8 mouse cellular contexts compared by ENCODE assay signal in the genomic region with DNA sequence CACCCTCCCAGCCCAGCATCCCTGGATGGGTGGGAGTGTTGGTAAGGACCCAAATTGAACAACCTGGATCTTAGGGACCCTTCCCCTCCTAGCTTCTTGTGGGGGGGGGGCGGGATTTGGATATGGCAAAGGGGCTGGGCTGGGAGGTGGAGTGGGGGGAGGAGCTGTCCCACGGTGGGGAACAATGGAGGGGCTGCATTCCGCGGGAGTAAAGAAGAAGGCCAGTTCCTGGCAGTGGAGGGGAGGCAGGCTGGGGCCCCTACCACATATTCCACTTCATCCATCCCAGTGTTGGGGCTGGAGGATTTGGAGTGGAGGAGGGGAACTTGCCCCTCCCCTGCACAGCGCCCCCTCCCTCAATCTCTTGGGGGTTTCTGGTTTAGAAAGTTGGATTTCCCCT. TPM values are rescaled to one million over a fixed set of nuclear protein-coding genes. Genes with fewer than 3 reads are reported as not detected.
DNase-seq lines count a peak whose midpoint lies in the region; ATAC-seq lines count a peak whose summit lies in the region.

No protein-coding gene starts in this region.

- peak overlapping the region; percentile 88 for H3K4me3 ChIP-seq in kidney, embryonic 15.5 days (replicated peaks)
- peak overlapping the region; percentile 96 for H3K4me3 ChIP-seq in forebrain, embryonic 11.5 days (ENCODE audit: low read depth, low read length)
- peak overlapping the region; percentile 94 for H3K4me3 ChIP-seq in limb, embryonic 13.5 days
- H3K4me3 ChIP-seq in neural tube, embryonic 15.5 days (replicated peaks): peak overlapping the region; percentile 89

- peaks cover 28% of the 10 kb centered on the region for H3K36me3 ChIP-seq in kidney, embryonic 15.5 days
- H3K36me3 ChIP-seq in forebrain, embryonic 11.5 days (ENCODE audit: control insufficient read depth, insufficient read depth, low read length): peaks cover 7% of the 10 kb centered on the region
- H3K36me3 ChIP-seq in limb, embryonic 13.5 days: peaks cover 35% of the 10 kb centered on the region
- peaks cover 24% of the 10 kb centered on the region for H3K36me3 ChIP-seq in neural tube, embryonic 15.5 days

- 0% methylated on average over 4 of the region's 5 CpGs for WGBS in kidney, embryonic 15.5 days
- 2% methylated on average over 5 of the region's 5 CpGs for WGBS in forebrain, embryonic 11.5 days
- 0% methylated on average over 4 of the region's 5 CpGs for WGBS in limb, embryonic 13.5 days
- WGBS in neural tube, embryonic 15.5 days: 3% methylated on average over 4 of the region's 5 CpGs

- H3K9ac ChIP-seq in kidney, embryonic 15.5 days: peak overlapping the region; percentile 97
- H3K9ac ChIP-seq in forebrain, embryonic 11.5 days (ENCODE audit: low read length): peak overlapping the region; percentile 100
- H3K9ac ChIP-seq in limb, embryonic 13.5 days: peak overlapping the region; percentile 100
- peak overlapping the region; percentile 99 for H3K9ac ChIP-seq in neural tube, embryonic 15.5 days (replicated peaks)

- DNase-seq in kidney, postnatal 10 days: no peak
- no peak for DNase-seq in forebrain, embryonic 11.5 days (ENCODE audit: low spot score)
- no peak for DNase-seq in frontal cortex, postnatal 14 days (ENCODE audit: low spot score in 2 of 2)

- H3K4me1 ChIP-seq in kidney, embryonic 15.5 days: peaks cover 74% of the 10 kb centered on the region
- H3K4me1 ChIP-seq in forebrain, embryonic 11.5 days (replicated peaks; ENCODE audit: control insufficient read depth, insufficient read depth, low read length): peaks cover 50% of the 10 kb centered on the region
- H3K4me1 ChIP-seq in limb, embryonic 13.5 days: peaks cover 69% of the 10 kb centered on the region
- peaks cover 72% of the 10 kb centered on the region for H3K4me1 ChIP-seq in neural tube, embryonic 15.5 days

- H3K4me2 ChIP-seq in kidney, embryonic 15.5 days: peak overlapping the region; percentile 87
- peak overlapping the region; percentile 91 for H3K4me2 ChIP-seq in forebrain, embryonic 11.5 days (ENCODE audit: low read depth, low read length, severe bottlenecking)
- H3K4me2 ChIP-seq in limb, embryonic 13.5 days (replicated peaks): peak overlapping the region; percentile 94
- H3K4me2 ChIP-seq in neural tube, embryonic 15.5 days: peak overlapping the region; percentile 89

- ATAC-seq in kidney, embryonic 15.5 days (replicated peaks; ENCODE audit: low FRiP score): no peak
- no peak for ATAC-seq in forebrain, embryonic 11.5 days (replicated peaks; ENCODE audit: low FRiP score)
- no peak for ATAC-seq in limb, embryonic 13.5 days (ENCODE audit: low FRiP score, low read depth)
- ATAC-seq in neural tube, embryonic 15.5 days (ENCODE audit: low FRiP score): no peak
- no peak for ATAC-seq in megakaryocyte progenitor cell, adult 5-6 weeks (replicated peaks; ENCODE audit: poor library complexity)
- ATAC-seq in megakaryocyte, adult 5-6 weeks (ENCODE audit: poor library complexity, severe bottlenecking): no peak

- no peaks in the 10 kb centered on the region for H3K27me3 ChIP-seq in kidney, embryonic 15.5 days
- H3K27me3 ChIP-seq in forebrain, embryonic 11.5 days (ENCODE audit: control insufficient read depth, insufficient read depth, low read length): no peaks in the 10 kb centered on the region
- no peaks in the 10 kb centered on the region for H3K27me3 ChIP-seq in limb, embryonic 13.5 days
- no peaks in the 10 kb centered on the region for H3K27me3 ChIP-seq in neural tube, embryonic 15.5 days (replicated peaks)

- peak overlapping the region; percentile 99 for H3K27ac ChIP-seq in kidney, embryonic 15.5 days
- H3K27ac ChIP-seq in forebrain, embryonic 11.5 days (ENCODE audit: low read depth, low read length): peak overlapping the region; percentile 99
- peak overlapping the region; percentile 99 for H3K27ac ChIP-seq in limb, embryonic 13.5 days
- H3K27ac ChIP-seq in neural tube, embryonic 15.5 days (replicated peaks): peak overlapping the region; percentile 97

- no peaks in the 10 kb centered on the region for H3K9me3 ChIP-seq in kidney, embryonic 15.5 days (replicated peaks)
- H3K9me3 ChIP-seq in forebrain, embryonic 11.5 days (ENCODE audit: control insufficient read depth, low read length): no peaks in the 10 kb centered on the region
- no peaks in the 10 kb centered on the region for H3K9me3 ChIP-seq in limb, embryonic 13.5 days
- H3K9me3 ChIP-seq in neural tube, embryonic 15.5 days (replicated peaks): no peaks in the 10 kb centered on the region

RNA-seq across cellular contexts. Expression of a gene that starts 1.5 kb away (rescaled TPM):
- polyA plus RNA-seq in kidney, embryonic 15.5 days (2015; fragmentation: Nextera tagmentation; extraction: Ambion mirVana): 20.9 and 22.0 TPM in 2 replicates
- polyA plus RNA-seq in forebrain, embryonic 11.5 days (2014; fragmentation: Nextera tagmentation; extraction: Ambion mirVana): 44.4 and 46.2 TPM in 2 replicates
- 32.9 and 33.9 TPM in 2 replicates for polyA plus RNA-seq in limb, embryonic 13.5 days (2015; fragmentation: Nextera tagmentation; extraction: Ambion mirVana)
- polyA plus RNA-seq in neural tube, embryonic 15.5 days (2015; fragmentation: Nextera tagmentation; extraction: Ambion mirVana): 18.6 and 19.2 TPM in 2 replicates
- 3.8 and 3.9 TPM in 2 replicates for total RNA-seq in megakaryocyte progenitor cell, adult 5-6 weeks (2015)
- total RNA-seq in megakaryocyte progenitor cell, adult 5-6 weeks (2017): 1.7 and 2.8 TPM in 2 replicates
- 0.04 and 0.05 TPM in 2 replicates for total RNA-seq in megakaryocyte, adult 5-6 weeks (2015)
- 0.04 and 0.18 TPM in 2 replicates for total RNA-seq in megakaryocyte, adult 5-6 weeks (2017)

RNA-seq across cellular contexts. Expression of a gene that starts 14.4 kb away (rescaled TPM):
- 15.1 and 17.4 TPM in 2 replicates for polyA plus RNA-seq in kidney, embryonic 15.5 days (2015; fragmentation: Nextera tagmentation; extraction: Ambion mirVana)
- 0.43 and 1.1 TPM in 2 replicates for polyA plus RNA-seq in forebrain, embryonic 11.5 days (2014; fragmentation: Nextera tagmentation; extraction: Ambion mirVana)
- 7.7 and 9.3 TPM in 2 replicates for polyA plus RNA-seq in limb, embryonic 13.5 days (2015; fragmentation: Nextera tagmentation; extraction: Ambion mirVana)
- polyA plus RNA-seq in neural tube, embryonic 15.5 days (2015; fragmentation: Nextera tagmentation; extraction: Ambion mirVana): 0.29 and 4.1 TPM in 2 replicates
- total RNA-seq in megakaryocyte progenitor cell, adult 5-6 weeks (2015): 0.17 TPM in 1 of 2 replicates, not detected in the other
- 0.37 TPM in 1 of 2 replicates, not detected in the other for total RNA-seq in megakaryocyte progenitor cell, adult 5-6 weeks (2017)
- not detected in 2 replicates for total RNA-seq in megakaryocyte, adult 5-6 weeks (2015)
- not detected in 2 replicates for total RNA-seq in megakaryocyte, adult 5-6 weeks (2017)

RNA-seq across cellular contexts. Expression of a gene that starts 19.2 kb away (rescaled TPM):
- 167 and 173 TPM in 2 replicates for polyA plus RNA-seq in kidney, embryonic 15.5 days (2015; fragmentation: Nextera tagmentation; extraction: Ambion mirVana)
- polyA plus RNA-seq in forebrain, embryonic 11.5 days (2014; fragmentation: Nextera tagmentation; extraction: Ambion mirVana): 89.3 and 96.0 TPM in 2 replicates
- 147 and 154 TPM in 2 replicates for polyA plus RNA-seq in limb, embryonic 13.5 days (2015; fragmentation: Nextera tagmentation; extraction: Ambion mirVana)
- 189 and 193 TPM in 2 replicates for polyA plus RNA-seq in neural tube, embryonic 15.5 days (2015; fragmentation: Nextera tagmentation; extraction: Ambion mirVana)
- total RNA-seq in megakaryocyte progenitor cell, adult 5-6 weeks (2015): 42.4 and 46.4 TPM in 2 replicates
- 93.9 and 115 TPM in 2 replicates for total RNA-seq in megakaryocyte progenitor cell, adult 5-6 weeks (2017)
- total RNA-seq in megakaryocyte, adult 5-6 weeks (2015): 31.3 TPM in 2 replicates
- total RNA-seq in megakaryocyte, adult 5-6 weeks (2017): 57.8 and 73.4 TPM in 2 replicates

RNA-seq across cellular contexts. Expression of a gene that starts 19.9 kb away (rescaled TPM):
- polyA plus RNA-seq in kidney, embryonic 15.5 days (2015; fragmentation: Nextera tagmentation; extraction: Ambion mirVana): 54.0 and 57.9 TPM in 2 replicates
- polyA plus RNA-seq in forebrain, embryonic 11.5 days (2014; fragmentation: Nextera tagmentation; extraction: Ambion mirVana): 89.2 and 95.0 TPM in 2 replicates
- polyA plus RNA-seq in limb, embryonic 13.5 days (2015; fragmentation: Nextera tagmentation; extraction: Ambion mirVana): 46.6 and 48.2 TPM in 2 replicates
- 39.2 and 40.1 TPM in 2 replicates for polyA plus RNA-seq in neural tube, embryonic 15.5 days (2015; fragmentation: Nextera tagmentation; extraction: Ambion mirVana)
- total RNA-seq in megakaryocyte progenitor cell, adult 5-6 weeks (2015): 42.0 and 49.7 TPM in 2 replicates
- 40.6 and 47.5 TPM in 2 replicates for total RNA-seq in megakaryocyte progenitor cell, adult 5-6 weeks (2017)
- total RNA-seq in megakaryocyte, adult 5-6 weeks (2015): 10.5 and 14.5 TPM in 2 replicates
- total RNA-seq in megakaryocyte, adult 5-6 weeks (2017): 15.9 and 16.4 TPM in 2 replicates

RNA-seq across cellular contexts. Expression of a gene that starts 23.9 kb away (rescaled TPM):
- polyA plus RNA-seq in kidney, embryonic 15.5 days (2015; fragmentation: Nextera tagmentation; extraction: Ambion mirVana): 89.2 and 92.0 TPM in 2 replicates
- 19.4 and 20.4 TPM in 2 replicates for polyA plus RNA-seq in forebrain, embryonic 11.5 days (2014; fragmentation: Nextera tagmentation; extraction: Ambion mirVana)
- polyA plus RNA-seq in limb, embryonic 13.5 days (2015; fragmentation: Nextera tagmentation; extraction: Ambion mirVana): 174 and 183 TPM in 2 replicates
- polyA plus RNA-seq in neural tube, embryonic 15.5 days (2015; fragmentation: Nextera tagmentation; extraction: Ambion mirVana): 70.3 and 78.7 TPM in 2 replicates
- 2.3 and 2.6 TPM in 2 replicates for total RNA-seq in megakaryocyte progenitor cell, adult 5-6 weeks (2015)
- 5.8 and 9.8 TPM in 2 replicates for total RNA-seq in megakaryocyte progenitor cell, adult 5-6 weeks (2017)
- 1.5 and 1.9 TPM in 2 replicates for total RNA-seq in megakaryocyte, adult 5-6 weeks (2015)
- 2.5 and 4.5 TPM in 2 replicates for total RNA-seq in megakaryocyte, adult 5-6 weeks (2017)
